Mouse (Mus musculus) heart, adult 2 months (tissue): ENCODE results near the gene Hs1bp3.

Experiments used
- EP300 ChIP-seq: fragments of 200-500 bp; IDR thresholded peaks from 2 replicates; pipeline ENCODE4 v1.6.1; 2011; ENCODE audit warnings: low read depth, low read length, control low read depth; ENCODE audit not compliant: insufficient read depth
- POLR2A ChIP-seq: fragments of 200-500 bp; IDR thresholded peaks from 2 replicates; pipeline ENCODE4 v1.6.1; 2011; ENCODE audit warnings: mild to moderate bottlenecking, low read depth, low read length, control low read depth; ENCODE audit not compliant: insufficient read depth

DNA sequence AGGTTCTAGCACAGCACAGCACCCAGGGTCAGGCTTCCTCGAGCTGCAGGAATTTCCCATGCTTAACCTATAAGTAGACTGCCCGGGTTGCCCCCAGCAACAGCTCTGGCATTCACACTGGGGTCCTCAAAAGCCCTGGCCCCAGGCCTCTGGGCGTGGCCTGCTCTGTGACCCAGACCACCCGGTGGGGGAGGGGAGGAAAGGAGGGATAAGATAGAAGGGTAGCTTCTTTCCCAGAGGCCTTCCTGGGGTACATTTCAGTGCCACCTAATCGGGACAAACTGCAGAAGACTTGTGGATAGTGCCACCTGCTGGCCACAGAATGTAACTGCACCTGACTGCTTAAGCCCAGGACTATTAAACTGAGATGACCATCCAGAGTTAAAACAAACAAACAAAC lies 6.8 kb upstream of the Hs1bp3 start:
- no peak for TF ChIP-seq POLR2A
- no peak for TF ChIP-seq EP300
